Mouse (Mus musculus) liver, embryonic 12.5 days (tissue): ENCODE measurements at regions not wholly inside any gene's neighbourhood (a gene's known extent, or its start where the extent isn't known, plus 50 kb on each side); places are given as distances from the start of the nearest gene placed in this dataset.

Experiments
- ATAC-seq: fragments of 200-750 bp; cut with Nextera tagmentation; 2 replicates; pipeline ENCODE4 v1.8.0; 2017; ENCODE audit warnings: moderate number of reproducible peaks, mild to moderate bottlenecking, moderate library complexity
- H3K27ac ChIP-seq: fragments of 300-500 bp; sonication (generic); 2 replicates; pipeline ENCODE4 v1.5.1; 2016; ENCODE audit warnings: mild to moderate bottlenecking
- H3K27me3 ChIP-seq: fragments of 300-500 bp; sonication (generic); replicated peaks from 2 replicates; pipeline ENCODE4 v1.6.1; 2016; ENCODE audit warnings: mild to moderate bottlenecking, moderate library complexity
- H3K36me3 ChIP-seq: fragments of 300-500 bp; sonication (generic); 2 replicates; pipeline ENCODE4 v1.6.1; 2016; ENCODE audit warnings: mild to moderate bottlenecking, moderate library complexity
- H3K4me1 ChIP-seq: fragments of 300-500 bp; sonication (generic); 2 replicates; pipeline ENCODE4 v1.6.1; 2016
- H3K4me2 ChIP-seq: fragments of 300-500 bp; sonication (generic); 2 replicates; pipeline ENCODE4 v1.6.1; 2016; ENCODE audit warnings: mild to moderate bottlenecking, moderate library complexity
- H3K4me3 ChIP-seq: fragments of 300-500 bp; sonication (generic); 2 replicates; pipeline ENCODE4 v1.5.1; 2016; ENCODE audit warnings: mild to moderate bottlenecking, moderate library complexity
- H3K9ac ChIP-seq: fragments of 300-500 bp; sonication (generic); 2 replicates; pipeline ENCODE4 v1.6.1; 2016; ENCODE audit warnings: mild to moderate bottlenecking, moderate library complexity
- H3K9me3 ChIP-seq: fragments of 300-500 bp; sonication (generic); replicated peaks from 2 replicates; pipeline ENCODE4 v1.6.1; 2016; ENCODE audit warnings: mild to moderate bottlenecking, moderate library complexity
- WGBS: fragments of 180-500 bp; shearing (Covaris S2); methylation state at CpG from one replicate; pipeline ENCODE4 v1.1.7; 2016; ENCODE audit not compliant: insufficient replicate concordance; 5-methylcytosine and 5-hydroxymethylcytosine counted together

GRCm38 (mm10) chr13:16645311-16645710, 633.7 kb downstream of the Inhba start:
- no peak overlapping the region for H3K9ac ChIP-seq
- WGBS = 47% methylated on average over 3 of the region's 3 CpGs
- H3K27me3 ChIP-seq = no peaks in the 10 kb centered on the region

GRCm38 (mm10) chr13:16646056-16646455, 634.4 kb downstream of the Inhba start:
- no peaks in the 10 kb centered on the region for H3K4me1 ChIP-seq
- H3K4me2 ChIP-seq = no peak overlapping the region
- no peaks in the 10 kb centered on the region for H3K9me3 ChIP-seq
- no peak overlapping the region for H3K4me3 ChIP-seq
- no peaks in the 10 kb centered on the region for H3K27me3 ChIP-seq
- no peaks in the 10 kb centered on the region for H3K36me3 ChIP-seq
- no peak for ATAC-seq
- H3K27ac ChIP-seq = no peak overlapping the region
- H3K9ac ChIP-seq = no peak overlapping the region

More at GRCm38 (mm10) chr13:16645311-16645710, 633.7 kb downstream of the Inhba start:
- Histone ChIP-seq H3K4me2 (no peak overlapping the region), H3K36me3 (no peaks in the 10 kb centered on the region), H3K27ac (no peak overlapping the region), H3K4me3 (no peak overlapping the region), H3K9me3 (no peaks in the 10 kb centered on the region), H3K4me1 (no peaks in the 10 kb centered on the region)
- ATAC-seq = no peak

DNA sequence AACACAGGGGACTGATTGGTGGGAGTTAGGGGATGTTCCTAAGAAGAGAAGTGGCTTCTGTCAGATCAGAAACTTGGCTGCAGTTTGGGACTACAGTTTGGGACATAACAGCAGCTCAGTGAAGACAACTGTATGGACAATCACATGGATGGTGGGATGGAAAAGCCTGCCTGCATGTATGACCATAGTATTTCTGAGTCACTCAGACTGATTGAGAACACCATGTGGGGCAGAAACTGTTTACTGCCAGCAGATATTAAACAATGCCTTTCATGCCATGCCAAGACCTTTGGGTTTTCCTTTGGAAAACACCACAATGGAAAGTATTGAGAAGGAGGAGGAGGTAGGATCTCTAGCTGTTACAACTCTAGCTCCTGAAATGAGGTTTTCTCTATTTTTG, 635.0 kb downstream of the Inhba start:
- no peak overlapping the region for H3K4me2 ChIP-seq
- no peaks in the 10 kb centered on the region for H3K36me3 ChIP-seq
- no peaks in the 10 kb centered on the region for H3K9me3 ChIP-seq
- ATAC-seq = no peak
- H3K27ac ChIP-seq = no peak overlapping the region
- no peak overlapping the region for H3K4me3 ChIP-seq
- no peak overlapping the region for H3K9ac ChIP-seq
- H3K27me3 ChIP-seq = no peaks in the 10 kb centered on the region
- no peaks in the 10 kb centered on the region for H3K4me1 ChIP-seq

GRCm38 (mm10) chr13:16656110-16656509, 644.5 kb downstream of the Inhba start:
- Histone ChIP-seq H3K9ac (no peak overlapping the region), H3K36me3 (no peaks in the 10 kb centered on the region), H3K27ac (no peak overlapping the region), H3K9me3 (no peaks in the 10 kb centered on the region), H3K4me1 (no peaks in the 10 kb centered on the region), H3K4me2 (no peak overlapping the region), H3K27me3 (no peaks in the 10 kb centered on the region), H3K4me3 (no peak overlapping the region)
- ATAC-seq = no peak
- WGBS = 67% methylated on average over 4 of the region's 4 CpGs

GRCm38 (mm10) chr13:16659894-16660293, 648.2 kb downstream of the Inhba start:
- Histone ChIP-seq H3K4me3 (no peak overlapping the region), H3K27me3 (no peaks in the 10 kb centered on the region), H3K9ac (no peak overlapping the region), H3K4me1 (no peaks in the 10 kb centered on the region), H3K4me2 (no peak overlapping the region), H3K36me3 (no peaks in the 10 kb centered on the region), H3K27ac (no peak overlapping the region), H3K9me3 (no peaks in the 10 kb centered on the region)
- ATAC-seq = no peak
- WGBS = 58% methylated on average over 6 of the region's 6 CpGs

DNA sequence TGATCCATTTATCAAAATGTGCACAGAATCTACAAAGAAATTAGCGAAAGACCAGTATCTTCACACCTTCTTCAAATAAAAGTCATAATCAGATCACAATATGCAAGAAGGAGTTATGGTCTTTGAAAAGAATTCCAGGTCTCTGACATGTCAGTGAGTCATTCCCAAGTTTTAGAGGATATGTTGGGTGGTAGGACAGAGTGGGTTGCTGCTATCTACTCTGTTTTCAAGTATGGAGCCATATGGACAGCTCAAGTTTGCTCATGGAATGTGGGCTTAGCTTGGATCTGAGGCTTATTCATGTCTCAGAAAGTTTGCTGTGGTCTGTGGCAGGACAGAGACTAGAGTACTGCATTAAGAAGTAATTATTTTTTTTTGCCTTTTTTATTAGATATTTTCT, 657.0 kb downstream of the Inhba start:
- WGBS = 66% methylated on average over 1 of the region's 1 CpGs
- H3K36me3 ChIP-seq = no peaks in the 10 kb centered on the region

GRCm38 (mm10) chr13:16669281-16669680, 657.6 kb downstream of the Inhba start:
- Histone ChIP-seq H3K4me1 (no peaks in the 10 kb centered on the region), H3K36me3 (no peaks in the 10 kb centered on the region), H3K9ac (no peak overlapping the region), H3K4me3 (no peak overlapping the region), H3K4me2 (no peak overlapping the region), H3K27me3 (no peaks in the 10 kb centered on the region), H3K9me3 (no peaks in the 10 kb centered on the region), H3K27ac (no peak overlapping the region)
- ATAC-seq = no peak
- WGBS = 63% methylated on average over 1 of the region's 1 CpGs

More for the DNA sequence above, 657.0 kb downstream of the Inhba start:
- Histone ChIP-seq H3K4me2 (no peak overlapping the region), H3K9me3 (no peaks in the 10 kb centered on the region), H3K27me3 (no peaks in the 10 kb centered on the region), H3K27ac (no peak overlapping the region), H3K4me3 (no peak overlapping the region), H3K9ac (no peak overlapping the region), H3K4me1 (no peaks in the 10 kb centered on the region)
- ATAC-seq = no peak

DNA sequence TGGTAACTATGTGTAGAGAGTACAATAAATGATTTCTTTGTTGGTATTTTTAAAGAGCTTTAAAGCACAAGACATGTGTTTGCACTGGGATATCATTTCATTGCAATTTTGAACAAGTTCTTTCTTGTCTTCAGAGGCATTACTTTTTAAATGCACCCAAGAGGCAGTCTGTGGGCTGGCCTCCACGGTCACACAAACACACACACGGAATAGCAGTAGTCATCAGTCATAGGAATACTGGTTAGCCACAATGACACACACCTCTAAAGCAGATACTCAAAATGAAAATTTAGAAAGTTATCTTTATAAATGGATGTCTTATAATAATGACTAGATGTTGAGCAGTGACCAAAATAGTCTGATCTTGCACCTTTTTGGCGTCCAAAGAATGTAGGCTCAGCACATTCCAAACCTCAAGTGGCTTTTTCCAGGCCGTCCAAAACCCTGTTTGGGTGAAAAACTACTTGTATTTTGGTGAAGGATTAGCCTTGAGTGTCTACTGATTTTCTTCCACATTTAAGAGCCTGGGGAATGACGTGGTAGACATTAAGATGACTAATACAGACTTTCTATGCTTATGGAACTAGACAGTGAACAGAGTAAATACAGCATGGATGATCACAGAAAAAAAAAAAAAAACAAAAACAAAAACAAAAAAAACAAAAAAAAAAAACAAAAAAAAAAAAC, 658.5 kb downstream of the Inhba start:
- Histone ChIP-seq H3K9me3 (no peaks in the 10 kb centered on the region), H3K9ac (no peak overlapping the region), H3K27me3 (no peaks in the 10 kb centered on the region), H3K4me2 (no peak overlapping the region), H3K4me1 (no peaks in the 10 kb centered on the region), H3K36me3 (no peaks in the 10 kb centered on the region), H3K27ac (no peak overlapping the region), H3K4me3 (no peak overlapping the region)
- no peak for ATAC-seq
- 62% methylated on average over 5 of the region's 5 CpGs for WGBS

DNA sequence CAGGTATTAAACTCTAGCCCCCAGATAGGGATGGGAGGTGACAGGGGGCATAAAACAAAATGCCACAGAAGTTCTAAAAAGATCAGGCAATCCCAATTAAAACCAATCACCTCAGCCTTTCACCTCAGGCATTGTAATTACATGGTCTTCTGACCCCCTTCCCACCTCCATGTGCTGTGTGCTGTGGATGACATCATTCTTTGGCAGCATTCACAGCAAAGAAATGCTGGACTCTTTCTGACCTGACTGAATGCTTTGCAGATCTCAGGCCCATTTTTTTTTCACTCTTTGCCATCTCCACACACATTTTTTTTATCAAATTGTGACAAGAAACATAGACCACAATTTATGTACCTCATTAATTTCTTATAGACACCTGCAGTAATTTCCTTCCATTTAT, 659.1 kb downstream of the Inhba start:
- Histone ChIP-seq H3K27ac (no peak overlapping the region), H3K36me3 (no peaks in the 10 kb centered on the region), H3K4me1 (no peaks in the 10 kb centered on the region), H3K4me3 (no peak overlapping the region), H3K4me2 (no peak overlapping the region), H3K9me3 (no peaks in the 10 kb centered on the region), H3K27me3 (no peaks in the 10 kb centered on the region), H3K9ac (no peak overlapping the region)
- ATAC-seq = no peak

DNA sequence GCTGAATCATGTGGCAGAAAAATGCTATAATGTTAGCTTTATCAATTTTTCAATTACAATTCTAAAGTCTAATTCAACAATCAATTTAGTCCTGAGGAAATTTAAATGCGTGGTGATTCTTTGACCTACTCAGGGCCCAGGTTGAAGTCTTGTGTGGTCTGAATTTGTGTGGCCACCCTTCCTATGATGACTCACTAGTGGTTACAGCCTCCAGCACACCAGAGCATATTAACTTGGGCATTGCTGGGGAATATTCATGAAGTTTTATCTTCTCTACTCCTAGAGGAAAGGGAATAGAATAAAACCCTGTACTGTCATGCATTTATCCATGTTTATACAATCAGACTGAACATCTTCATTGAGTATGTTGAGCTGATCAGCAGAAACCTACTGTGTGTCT, 665.2 kb downstream of the Inhba start:
- H3K27me3 ChIP-seq = no peaks in the 10 kb centered on the region
- H3K9me3 ChIP-seq = no peaks in the 10 kb centered on the region
- ATAC-seq = no peak
- no peak overlapping the region for H3K4me2 ChIP-seq
- no peak overlapping the region for H3K27ac ChIP-seq
- no peak overlapping the region for H3K4me3 ChIP-seq
- H3K9ac ChIP-seq = no peak overlapping the region
- H3K4me1 ChIP-seq = no peaks in the 10 kb centered on the region
- 68% methylated on average over 1 of the region's 1 CpGs for WGBS
- H3K36me3 ChIP-seq = no peaks in the 10 kb centered on the region

GRCm38 (mm10) chr13:16678246-16679024, 666.8 kb downstream of the Inhba start:
- no peak overlapping the region for H3K4me2 ChIP-seq
- no peak for ATAC-seq
- no peaks in the 10 kb centered on the region for H3K27me3 ChIP-seq
- H3K4me1 ChIP-seq = no peaks in the 10 kb centered on the region
- H3K4me3 ChIP-seq = no peak overlapping the region
- no peak overlapping the region for H3K9ac ChIP-seq
- WGBS = 40% methylated on average over 1 of the region's 1 CpGs
- no peaks in the 10 kb centered on the region for H3K36me3 ChIP-seq
- H3K9me3 ChIP-seq = no peaks in the 10 kb centered on the region
- H3K27ac ChIP-seq = no peak overlapping the region

DNA sequence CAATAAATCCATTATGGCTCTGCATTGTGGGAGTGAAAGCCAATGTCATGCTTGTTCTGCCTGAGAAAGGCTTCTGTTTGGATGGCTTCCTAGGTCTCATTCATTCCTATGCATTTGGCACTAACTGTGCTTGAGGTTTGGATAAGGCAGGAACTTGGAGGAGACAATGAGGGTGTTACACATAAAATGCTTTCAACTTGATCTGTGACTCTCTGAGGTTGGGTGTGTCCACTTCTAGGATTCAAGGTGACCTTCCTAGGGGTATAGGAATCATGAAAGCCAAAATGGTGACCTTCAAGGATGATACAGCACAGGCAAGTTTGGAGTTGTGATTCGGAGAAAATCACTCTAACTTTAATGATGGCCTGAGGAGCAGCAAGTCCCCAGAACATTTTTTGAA, 682.5 kb downstream of the Inhba start:
- Histone ChIP-seq H3K9ac (no peak overlapping the region), H3K4me3 (no peak overlapping the region), H3K27ac (no peak overlapping the region), H3K4me2 (no peak overlapping the region), H3K36me3 (no peaks in the 10 kb centered on the region), H3K27me3 (no peaks in the 10 kb centered on the region), H3K4me1 (no peaks in the 10 kb centered on the region), H3K9me3 (no peaks in the 10 kb centered on the region)
- 69% methylated on average over 1 of the region's 1 CpGs for WGBS
- no peak for ATAC-seq

DNA sequence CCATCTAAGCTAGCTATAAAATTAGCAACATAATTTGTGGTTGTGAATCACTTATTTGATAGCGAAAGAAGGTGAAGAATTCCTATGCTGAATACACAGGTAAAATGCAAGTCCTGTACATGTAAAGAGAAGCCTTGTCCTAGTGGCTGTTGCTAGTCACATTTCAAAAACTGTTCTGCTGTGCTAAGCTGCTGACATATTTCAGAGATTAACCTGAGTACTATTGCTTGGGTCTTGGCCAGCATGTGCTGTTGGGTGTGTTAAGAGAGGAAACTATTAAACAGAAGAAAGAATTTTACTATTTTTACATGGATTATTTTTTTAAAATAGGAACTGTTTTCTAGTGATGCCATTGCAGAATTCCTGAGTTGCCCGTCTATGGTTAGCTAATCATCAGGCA, 689.3 kb downstream of the Inhba start:
- no peak overlapping the region for H3K4me2 ChIP-seq
- H3K36me3 ChIP-seq = no peaks in the 10 kb centered on the region
- no peaks in the 10 kb centered on the region for H3K27me3 ChIP-seq
- 65% methylated on average over 2 of the region's 2 CpGs for WGBS
- ATAC-seq = no peak
- no peak overlapping the region for H3K4me3 ChIP-seq
- no peak overlapping the region for H3K27ac ChIP-seq
- no peaks in the 10 kb centered on the region for H3K4me1 ChIP-seq
- H3K9ac ChIP-seq = no peak overlapping the region
- H3K9me3 ChIP-seq = no peaks in the 10 kb centered on the region
